Mouse (Mus musculus) ovary, postnatal 10 days (tissue): ENCODE measurements at regions not wholly inside any gene's neighbourhood (a gene's known extent, or its start where the extent isn't known, plus 50 kb on each side); places are given as distances from the start of the nearest gene placed in this dataset.

Experiments used
- DNase-seq: peaks from one replicate; pipeline ENCODE4 v3.0.0; 2022; ENCODE audit warnings: low spot score

DNA sequence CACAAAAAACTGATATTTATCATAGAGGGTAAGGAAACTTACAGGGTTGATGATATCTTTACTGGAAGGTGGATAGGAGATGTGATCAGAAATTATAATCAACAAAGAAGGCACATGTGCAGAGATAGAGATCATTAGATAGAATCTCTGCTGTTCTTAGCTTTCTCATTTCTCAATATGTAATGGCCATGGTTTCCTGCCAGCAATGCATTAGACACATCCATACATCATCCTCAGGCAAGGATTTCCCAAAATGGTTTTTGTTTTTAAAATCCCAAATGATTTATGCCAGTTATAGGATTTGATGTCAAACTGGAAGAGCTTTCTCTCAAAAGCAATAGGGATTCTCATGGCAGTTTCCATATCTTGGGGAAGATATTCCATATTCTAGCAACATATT lies 52.0 kb upstream of the C030005K15Rik start:
- DNase-seq = no peak

DNA sequence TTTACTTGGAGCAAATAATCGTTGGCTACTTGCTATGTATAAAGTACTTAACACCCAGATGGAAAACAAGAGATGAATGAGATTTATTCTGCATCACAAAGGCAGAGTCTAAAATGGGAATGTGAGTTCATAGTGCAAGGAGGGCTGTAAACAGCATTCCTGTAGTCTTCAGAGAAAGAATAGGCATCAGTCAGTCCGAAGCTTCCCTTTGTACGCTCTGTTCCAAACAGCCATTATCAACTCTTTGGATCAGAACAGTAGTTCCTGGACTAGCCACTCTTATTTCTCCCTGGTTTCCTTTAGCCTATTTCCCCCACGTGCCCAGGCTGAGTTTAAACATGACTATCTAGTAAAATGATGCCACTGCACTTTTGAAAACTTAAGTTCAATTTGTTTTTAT lies 52.8 kb upstream of the C030005K15Rik start:
- no peak for DNase-seq

DNA sequence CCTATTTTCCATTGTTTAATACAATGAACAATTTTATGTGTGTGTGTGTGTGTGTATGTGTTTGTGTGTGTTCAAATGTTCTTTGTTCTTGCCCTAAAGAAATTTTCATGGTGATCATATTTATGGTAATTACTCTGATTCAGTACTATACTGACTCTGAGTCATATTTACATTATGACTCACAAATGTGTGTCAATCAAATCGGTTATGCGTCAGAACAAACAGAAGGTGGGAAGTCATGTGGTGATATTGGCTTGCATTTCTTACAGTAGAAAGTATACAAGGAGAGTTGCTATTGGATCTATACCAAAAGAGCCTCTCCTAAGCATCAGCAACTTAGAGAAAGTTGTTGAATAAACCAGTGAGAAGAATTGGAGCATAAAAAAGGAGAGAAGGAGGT lies 67.2 kb upstream of the C030005K15Rik start:
- DNase-seq = no peak

GRCm38 (mm10) chr10:97801448-97802265 lies 75.1 kb upstream of the C030005K15Rik start:
- DNase-seq = no peak

- DNase-seq = no peak
Measured at GRCm38 (mm10) chr10:97807947-97808346, 81.4 kb upstream of the C030005K15Rik start.

GRCm38 (mm10) chr10:97842574-97842973 lies 116.0 kb upstream of the C030005K15Rik start:
- DNase-seq = no peak

- no peak for DNase-seq
Measured at GRCm38 (mm10) chr10:97851487-97851886, 124.9 kb upstream of the C030005K15Rik start.

GRCm38 (mm10) chr10:97877088-97877487 lies 150.5 kb upstream of the C030005K15Rik start:
- DNase-seq = no peak

GRCm38 (mm10) chr10:97886049-97886448 lies 159.5 kb upstream of the C030005K15Rik start:
- no peak for DNase-seq

DNA sequence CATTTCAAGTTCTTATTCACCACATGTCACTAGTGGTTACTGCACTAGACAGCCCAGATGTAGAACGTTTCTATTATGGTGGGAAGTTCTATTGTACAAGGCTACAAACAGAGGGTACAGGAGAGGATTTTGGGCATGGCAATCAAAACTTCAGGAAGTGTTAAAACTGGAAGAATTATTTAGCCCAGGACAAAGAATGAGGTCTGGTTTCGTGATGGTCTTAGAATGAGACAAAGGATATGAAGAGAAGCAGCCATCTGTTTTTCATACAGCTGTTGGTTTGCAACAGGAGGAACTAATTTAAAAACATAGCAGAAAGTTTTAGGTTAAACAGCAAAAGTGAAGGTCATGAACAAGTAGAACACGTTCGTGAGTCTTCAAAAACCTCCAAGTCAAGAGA lies 179.2 kb upstream of the C030005K15Rik start:
- no peak for DNase-seq

- DNase-seq = no peak
Measured at GRCm38 (mm10) chr10:97925568-97925967, 199.0 kb upstream of the C030005K15Rik start.

- no peak for DNase-seq
Measured at GRCm38 (mm10) chr10:97940345-97940744, 213.8 kb upstream of the C030005K15Rik start.

DNA sequence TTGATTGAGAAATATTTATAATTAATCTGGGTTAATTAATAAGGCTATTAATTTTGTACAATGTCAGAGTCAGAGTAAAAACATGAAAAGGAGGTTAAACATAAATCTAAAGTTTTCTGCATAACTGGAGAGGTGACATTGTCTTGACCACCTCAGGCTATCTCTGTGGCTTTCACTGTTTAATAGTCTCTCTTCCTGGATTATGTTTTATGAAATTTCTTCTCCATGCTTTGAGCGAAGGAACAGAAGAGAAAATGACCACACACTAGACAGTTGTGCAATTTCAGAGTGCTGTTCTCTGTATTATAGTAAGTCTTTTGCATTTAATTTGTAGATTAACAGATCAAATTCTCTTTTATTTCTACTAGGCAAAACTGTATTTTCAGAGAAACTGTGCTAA lies 239.3 kb upstream of the C030005K15Rik start:
- no peak for DNase-seq

GRCm38 (mm10) chr10:97966931-97967330 lies 240.4 kb upstream of the C030005K15Rik start:
- DNase-seq = no peak

DNA sequence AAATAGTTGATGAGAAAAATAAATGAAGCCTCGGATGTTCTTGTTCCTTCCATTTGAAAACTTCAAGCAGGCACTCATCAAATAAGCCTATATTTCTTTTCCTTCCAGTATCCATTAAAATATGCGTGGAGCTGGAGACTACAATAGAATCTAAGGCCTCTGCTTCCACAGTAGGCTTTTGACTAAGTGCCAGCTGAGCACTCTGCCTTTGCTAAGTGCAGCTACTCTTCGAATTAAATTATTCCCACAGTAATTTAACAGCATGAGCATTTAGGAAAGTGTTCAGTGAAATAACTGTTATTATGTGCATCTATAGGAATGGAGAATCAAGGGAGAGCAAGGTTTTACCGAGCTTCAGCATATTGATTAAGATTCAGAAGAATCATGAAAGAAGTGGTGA lies 280.5 kb upstream of the C030005K15Rik start:
- no peak for DNase-seq

- no peak for DNase-seq
Measured at GRCm38 (mm10) chr10:98008355-98008754, 281.8 kb upstream of the C030005K15Rik start.

DNA sequence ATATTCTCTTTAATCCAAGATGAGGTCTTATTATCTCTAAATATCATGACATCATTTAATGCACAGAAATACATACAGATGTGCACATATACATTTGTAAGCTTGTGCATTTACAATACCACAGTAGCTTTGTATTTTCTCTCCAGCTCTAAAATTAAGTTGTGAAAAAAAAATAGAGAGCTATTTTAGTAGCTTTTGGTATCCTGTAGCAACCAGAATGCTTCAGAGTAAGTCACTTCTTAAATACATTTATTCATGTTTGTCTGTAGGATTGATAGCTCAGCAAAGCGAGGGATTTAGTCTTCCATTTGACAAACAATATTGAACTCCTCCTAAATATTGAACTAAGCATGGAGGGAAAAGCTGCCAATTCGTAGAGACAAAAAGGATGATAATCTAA lies 286.4 kb upstream of the C030005K15Rik start:
- DNase-seq = no peak

GRCm38 (mm10) chr10:98014985-98015902 lies 288.7 kb upstream of the C030005K15Rik start:
- DNase-seq = no peak

DNA sequence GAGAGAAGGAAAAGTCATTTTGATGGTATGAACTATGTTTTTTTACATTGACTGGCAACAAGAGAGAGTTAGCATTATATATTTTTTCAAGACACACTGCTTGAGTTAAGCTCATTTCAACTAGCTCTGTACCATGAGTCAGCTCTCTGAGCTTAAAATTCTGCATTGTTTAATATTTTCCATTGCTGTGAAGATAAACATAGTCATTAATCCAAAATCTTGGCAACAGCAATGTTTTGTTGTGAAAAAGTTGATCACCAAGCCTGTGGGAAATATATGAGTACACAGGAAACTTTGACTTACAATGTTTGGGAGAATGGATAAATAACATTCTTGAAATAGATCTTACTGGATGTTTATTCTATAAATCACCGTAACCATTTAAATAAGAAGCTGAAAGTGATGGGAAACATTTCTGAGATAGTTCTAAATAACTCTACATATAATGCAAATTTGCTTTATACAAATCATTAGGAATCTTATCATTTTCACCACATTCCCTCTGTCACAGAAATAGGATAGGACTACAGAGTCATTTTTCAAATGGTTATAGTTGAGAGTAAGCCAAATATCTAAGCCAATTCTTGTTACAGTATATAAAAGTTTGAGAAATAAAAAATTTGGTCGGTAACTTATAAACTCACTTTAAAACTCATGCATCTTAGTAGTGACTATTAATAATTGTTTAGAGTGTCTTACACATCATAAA lies 290.2 kb upstream of the C030005K15Rik start:
- no peak for DNase-seq

DNA sequence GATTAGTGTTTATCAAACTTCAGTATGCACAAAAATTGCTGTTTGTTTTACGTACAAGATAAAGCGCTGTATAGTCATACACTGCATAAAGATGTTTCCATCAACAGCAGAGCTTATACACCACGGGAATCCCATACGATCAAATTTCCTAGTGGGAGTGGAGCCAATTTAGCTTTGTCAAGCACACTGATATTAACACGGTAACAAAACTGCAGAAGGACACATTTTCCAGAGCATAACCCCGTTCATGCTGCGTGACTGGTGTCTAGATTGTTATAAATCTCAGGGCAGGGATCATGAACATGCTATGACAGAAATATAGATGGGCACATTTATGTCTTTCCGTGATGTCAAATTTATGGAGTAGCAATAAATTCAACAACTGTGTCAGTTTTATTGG lies 302.6 kb upstream of the C030005K15Rik start:
- no peak for DNase-seq

GRCm38 (mm10) chr10:98029621-98030020 lies 303.1 kb upstream of the C030005K15Rik start:
- no peak for DNase-seq

GRCm38 (mm10) chr10:98032661-98033060 lies 306.1 kb upstream of the C030005K15Rik start:
- DNase-seq = no peak
